Mouse (Mus musculus) stomach, postnatal 0 days (tissue): ENCODE measurements around the gene Ppp5c. TPM values are rescaled to one million over a fixed set of nuclear protein-coding genes. Genes with fewer than 3 reads are reported as not detected.
A peak's percentile ranks its signal among the peaks of the same experiment; 100 is the strongest.

ENCODE experiments used
- ATAC-seq: fragments of 200-750 bp; cut with Nextera tagmentation; 2 replicates; pipeline ENCODE4 v1.8.0; 2017; ENCODE audit not compliant: low FRiP score, low TSS enrichment
- DNase-seq: peaks from one replicate; pipeline ENCODE4 v3.0.0-alpha.2; 2016; ENCODE audit warnings: low spot score
- H3K27ac ChIP-seq: fragments of 300-500 bp; sonication (generic); replicated peaks from 2 replicates; pipeline ENCODE4 v1.5.1; 2014; ENCODE audit warnings: mild to moderate bottlenecking, control low read depth
- H3K27me3 ChIP-seq: fragments of 300-500 bp; sonication (generic); 2 replicates; pipeline ENCODE4 v1.6.1; 2014; ENCODE audit warnings: low read length; ENCODE audit not compliant: control insufficient read depth, insufficient read depth
- H3K36me3 ChIP-seq: fragments of 300-500 bp; sonication (generic); 2 replicates; pipeline ENCODE4 v1.6.1; 2014; ENCODE audit warnings: low read length, mixed read lengths; ENCODE audit not compliant: control insufficient read depth, insufficient read depth
- H3K4me1 ChIP-seq: fragments of 300-500 bp; sonication (generic); replicated peaks from 2 replicates; pipeline ENCODE4 v1.6.1; 2014; ENCODE audit warnings: antibody characterized with exemption; ENCODE audit not compliant: control insufficient read depth, insufficient read depth
- H3K4me2 ChIP-seq: fragments of 300-500 bp; sonication (generic); replicated peaks from 2 replicates; pipeline ENCODE4 v1.6.1; 2014; ENCODE audit warnings: low read depth, mild to moderate bottlenecking, control low read depth, moderate library complexity
- H3K4me3 ChIP-seq: fragments of 300-500 bp; sonication (generic); 2 replicates; pipeline ENCODE4 v1.5.1; 2014; ENCODE audit warnings: low read depth, low read length, control low read depth
- H3K9ac ChIP-seq: fragments of 300-500 bp; sonication (generic); 2 replicates; pipeline ENCODE4 v1.6.1; 2014; ENCODE audit warnings: mild to moderate bottlenecking, low read length, control low read depth, mixed read lengths
- H3K9me3 ChIP-seq: fragments of 300-500 bp; sonication (generic); 2 replicates; pipeline ENCODE4 v1.6.1; 2016; ENCODE audit warnings: low read length; ENCODE audit not compliant: control insufficient read depth
- CTCF ChIP-seq: IDR thresholded peaks from 2 replicates; pipeline ENCODE4 v1.5.1; 2016; ENCODE audit warnings: antibody characterized with exemption, low read depth, mild to moderate bottlenecking, moderate library complexity
- EP300 ChIP-seq: optimal IDR thresholded peaks from 2 replicates; pipeline ENCODE3; 2016; ENCODE audit warnings: antibody characterized with exemption
- WGBS: fragments of 180-500 bp; shearing (Covaris S2); extraction: QIAGEN DNeasy Blood & Tissue Kit; methylation state at CpG from one replicate; pipeline ENCODE4 v1.1.7; 2014; 5-methylcytosine and 5-hydroxymethylcytosine counted together
- polyA plus RNA-seq: library from polyadenylated mRNA; unstranded; fragments of >200 nt; fragmentation: Nextera tagmentation; extraction: Ambion mirVana; gene quantifications from 2 replicates; pipeline ENCODE4 v1.2.1, GENCODE M21; 2015

The Ppp5c gene
- polyA plus RNA-seq, 1 experiment from 2014 or later, result 51.6 TPM

DNA sequence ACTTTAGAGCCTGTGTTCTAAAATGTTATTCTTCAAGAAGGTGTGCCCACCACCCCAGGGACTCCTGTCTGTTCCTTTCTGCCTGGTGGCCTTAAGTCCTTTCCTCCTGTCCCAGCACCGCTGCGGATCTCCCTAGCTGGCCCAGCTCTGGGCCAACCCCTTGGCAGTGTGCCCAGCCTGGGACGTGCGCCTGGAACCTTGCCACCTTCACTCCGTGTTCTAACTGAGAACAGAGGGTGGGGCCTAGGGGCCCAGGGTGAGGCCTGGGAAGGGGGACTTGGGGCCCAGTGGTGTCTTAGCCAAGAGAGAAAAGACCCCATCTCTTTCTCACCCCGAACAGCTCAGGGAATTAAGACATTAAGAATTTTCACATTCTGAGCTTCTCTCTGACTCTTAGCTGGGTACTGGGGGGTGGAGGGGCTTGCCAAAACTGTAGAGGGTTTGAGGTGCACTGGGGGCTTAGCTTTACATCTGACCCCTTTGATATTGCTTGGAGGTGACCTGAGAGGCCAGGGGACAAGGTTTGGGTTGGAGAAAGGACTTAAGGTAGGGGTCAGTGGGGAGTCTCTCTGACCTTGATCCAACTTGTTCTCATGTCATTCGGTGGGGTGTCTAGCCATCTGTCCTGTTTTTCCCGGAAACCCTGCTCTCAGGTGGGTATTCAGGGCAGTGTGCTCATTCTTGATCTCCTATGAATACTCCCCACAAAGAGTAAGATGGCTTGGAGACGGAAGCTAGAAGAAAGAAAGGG, 32.5 kb upstream of the Ppp5c start:
- peak overlapping the region; percentile 99 for H3K27ac ChIP-seq
- H3K36me3 ChIP-seq, result no peaks in the 10 kb centered on the region
- no peaks in the 10 kb centered on the region for H3K9me3 ChIP-seq
- H3K9ac ChIP-seq, result peak overlapping the region; percentile 78
- ATAC-seq (peak; percentile 30), DNase-seq (peak; percentile 98)
- TF ChIP-seq CTCF (peak; percentile 1; the same call in 1 of the 2 replicates), EP300 (no peak)
- peak overlapping the region; percentile 60 for H3K4me3 ChIP-seq
- 5% methylated on average over 9 of the region's 9 CpGs for WGBS
- no peaks in the 10 kb centered on the region for H3K27me3 ChIP-seq
- H3K4me1 ChIP-seq, result peaks cover 9% of the 10 kb centered on the region
- H3K4me2 ChIP-seq, result peak overlapping the region; percentile 51

DNA sequence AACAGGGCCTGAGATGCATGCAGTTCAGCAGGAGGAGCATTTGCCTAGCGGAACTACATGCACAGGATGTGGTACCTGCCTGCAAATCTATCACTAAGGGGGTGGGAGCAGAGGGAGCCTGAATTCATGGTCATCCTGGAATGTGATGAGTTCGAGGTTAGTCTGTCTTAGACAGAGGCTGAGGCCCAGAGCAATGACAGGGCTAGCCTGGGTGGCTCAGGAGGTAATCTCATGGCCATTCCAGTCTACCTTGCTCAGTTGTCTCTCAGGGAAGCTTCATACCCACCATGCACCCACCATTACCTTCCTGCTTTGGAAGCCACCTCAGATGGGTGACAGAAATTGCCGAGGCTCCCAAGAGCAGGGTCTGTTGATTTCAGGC, 31.7 kb upstream of the Ppp5c start:
- H3K9me3 ChIP-seq, result no peaks in the 10 kb centered on the region
- H3K27ac ChIP-seq, result peak overlapping the region; percentile 99
- peaks cover 3% of the 10 kb centered on the region; the same call in 1 of the 2 replicates for H3K36me3 ChIP-seq
- peak overlapping the region; percentile 51 for H3K4me2 ChIP-seq
- DNase-seq (no peak), ATAC-seq (no peak)
- peaks cover 9% of the 10 kb centered on the region for H3K4me1 ChIP-seq
- no peaks in the 10 kb centered on the region for H3K27me3 ChIP-seq
- 38% methylated on average over 3 of the region's 3 CpGs for WGBS
- peak overlapping the region; percentile 60 for H3K4me3 ChIP-seq
- no peak for TF ChIP-seq CTCF
- TF ChIP-seq EP300, result no peak
- H3K9ac ChIP-seq, result peak overlapping the region; percentile 43

DNA sequence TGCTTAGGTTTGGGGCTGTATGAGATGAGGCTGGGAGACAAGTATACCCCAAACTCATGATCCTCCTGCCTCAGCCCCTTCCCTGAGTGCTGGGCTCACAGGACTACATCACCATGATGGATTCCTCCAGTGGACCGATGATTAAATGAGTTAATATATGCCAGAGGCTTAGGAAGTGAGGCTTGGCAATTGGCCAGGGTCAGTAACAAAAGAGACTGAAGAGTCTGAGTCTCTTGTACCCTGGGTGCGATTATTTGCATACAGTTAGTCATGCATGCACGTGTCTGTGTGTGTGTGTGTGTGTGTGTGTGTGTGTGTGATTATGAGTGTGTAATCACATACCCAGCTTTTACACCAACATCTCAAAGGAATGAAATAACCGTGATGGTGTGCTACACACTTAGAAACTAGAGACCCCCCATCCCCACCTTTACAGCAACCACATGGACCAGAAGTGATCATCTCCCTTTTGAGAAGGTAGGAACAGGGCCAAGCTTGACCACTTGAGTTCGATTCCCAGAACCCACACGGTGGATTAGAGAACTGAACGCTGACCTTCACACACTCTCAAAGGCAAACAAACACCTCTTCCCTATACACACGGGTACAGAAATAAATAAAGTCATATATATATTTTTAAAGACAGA, 31.2 kb upstream of the Ppp5c start:
- no peaks in the 10 kb centered on the region for H3K9me3 ChIP-seq
- H3K4me1 ChIP-seq, result peaks cover 9% of the 10 kb centered on the region
- no peaks in the 10 kb centered on the region for H3K27me3 ChIP-seq
- WGBS, result 3% methylated on average over 8 of the region's 8 CpGs
- TF ChIP-seq EP300, result no peak
- TF ChIP-seq CTCF, result no peak
- H3K36me3 ChIP-seq, result peaks cover 3% of the 10 kb centered on the region; the same call in 1 of the 2 replicates
- peak overlapping the region; percentile 57 for H3K9ac ChIP-seq
- H3K27ac ChIP-seq, result peak overlapping the region; percentile 99
- DNase-seq, result peak; percentile 85
- peak overlapping the region; percentile 60 for H3K4me3 ChIP-seq
- ATAC-seq, result peak; percentile 25
- H3K4me2 ChIP-seq, result peak overlapping the region; percentile 51

DNA sequence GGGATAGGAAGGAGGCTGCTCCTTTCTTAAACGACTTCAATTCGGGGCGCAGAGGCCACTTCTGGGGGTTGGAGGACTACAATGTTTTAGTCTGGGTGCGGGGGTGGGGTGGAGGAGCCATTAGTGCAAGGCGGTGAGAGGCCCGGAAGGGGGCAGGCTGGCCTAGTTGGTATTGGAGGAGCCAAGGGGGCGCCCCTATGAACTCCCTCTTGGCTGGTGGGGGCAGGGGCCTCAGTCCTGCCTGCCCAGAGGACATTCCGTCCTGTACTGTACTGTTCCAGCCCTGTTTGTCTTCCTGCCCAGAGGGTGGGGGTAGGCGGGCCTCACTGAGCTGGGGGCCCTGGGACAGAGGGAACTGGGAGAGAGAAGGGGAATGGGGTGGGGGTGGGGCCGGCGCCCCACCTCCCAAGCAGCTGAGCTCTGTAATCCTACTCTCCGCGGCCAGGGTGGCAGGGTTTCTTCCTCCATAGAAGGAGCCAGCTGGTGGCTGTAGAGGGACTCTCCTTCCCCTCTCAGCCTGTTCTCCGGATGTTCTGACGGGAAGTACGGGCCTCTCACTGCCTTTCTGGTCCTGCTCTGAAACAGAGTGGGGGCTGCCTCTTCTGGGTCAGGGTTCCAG, 30.5 kb upstream of the Ppp5c start:
- peak overlapping the region; percentile 99 for H3K27ac ChIP-seq
- peaks cover 7% of the 10 kb centered on the region for H3K4me1 ChIP-seq
- H3K4me3 ChIP-seq, result peak overlapping the region; percentile 10; the same call in 1 of the 2 replicates
- TF ChIP-seq EP300 (peak; percentile 94), CTCF (peak; percentile 68)
- H3K36me3 ChIP-seq, result peaks cover 7% of the 10 kb centered on the region; the same call in 1 of the 2 replicates
- peak; percentile 88 for ATAC-seq
- 1% methylated on average over 16 of the region's 16 CpGs for WGBS
- peak overlapping the region; percentile 51 for H3K4me2 ChIP-seq
- DNase-seq, result peak; percentile 95
- H3K9me3 ChIP-seq, result no peaks in the 10 kb centered on the region
- no peaks in the 10 kb centered on the region for H3K27me3 ChIP-seq
- peak overlapping the region; percentile 57 for H3K9ac ChIP-seq

DNA sequence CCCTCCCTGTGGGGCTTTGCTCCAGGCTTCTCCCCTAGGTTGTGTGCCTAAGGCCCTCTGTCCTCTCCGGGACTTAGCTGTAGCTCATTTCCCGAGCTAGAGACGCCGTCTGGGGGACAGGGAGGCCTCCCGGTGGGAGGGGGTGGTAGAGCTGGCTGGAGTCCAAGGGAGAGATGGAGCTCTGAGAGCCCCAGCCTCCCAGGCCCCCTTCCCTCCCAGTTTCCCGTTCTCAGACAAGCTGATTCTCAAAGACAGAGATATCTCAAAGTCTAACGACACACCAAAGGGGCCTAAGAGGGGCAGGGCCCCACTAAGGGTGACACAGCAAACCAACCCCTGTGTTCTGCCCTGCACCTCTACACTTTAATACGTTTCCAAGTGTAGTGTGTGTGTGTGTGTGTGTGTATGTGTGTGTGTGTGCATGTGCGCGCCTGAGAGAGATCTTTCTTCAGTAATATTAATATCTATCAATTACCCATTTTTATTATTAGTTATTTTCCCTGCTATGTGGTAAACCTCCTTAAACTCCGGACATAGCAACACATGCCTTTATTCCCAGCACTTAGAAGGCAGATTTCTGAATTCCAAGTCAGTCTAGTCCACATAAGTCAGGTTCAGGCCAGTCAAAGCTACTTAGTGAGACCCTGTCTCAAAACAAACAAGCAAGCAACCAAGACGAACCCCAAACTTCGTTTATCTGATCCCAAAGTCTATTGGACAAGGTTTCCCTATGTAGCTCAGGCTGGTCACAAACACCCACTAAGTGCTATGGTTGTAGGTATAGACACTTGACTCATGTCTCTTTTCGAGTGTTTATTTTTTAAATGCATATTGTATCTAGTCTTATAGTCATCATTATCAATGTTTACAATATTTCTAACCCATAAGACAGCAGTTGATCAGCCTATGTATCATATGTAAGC, 29.1 kb upstream of the Ppp5c start:
- Histone ChIP-seq H3K27ac (peak overlapping the region; percentile 99), H3K9me3 (no peaks in the 10 kb centered on the region), H3K36me3 (peaks cover 7% of the 10 kb centered on the region; the same call in 1 of the 2 replicates), H3K4me3 (peak overlapping the region; percentile 48), H3K4me1 (peaks cover 6% of the 10 kb centered on the region), H3K4me2 (peak overlapping the region; percentile 86), H3K9ac (peak overlapping the region; percentile 79), H3K27me3 (no peaks in the 10 kb centered on the region)
- 12% methylated on average over 14 of the region's 14 CpGs for WGBS
- ATAC-seq (no peak), DNase-seq (peak; percentile 71)
- TF ChIP-seq EP300 (no peak), CTCF (no peak)
